Mouse (Mus musculus) ovary, adult 2 months (tissue): Measurements from ENCODE around the gene Zfp866. TPM values are rescaled to one million over a fixed set of nuclear protein-coding genes. Genes with fewer than 3 reads are reported as not detected.

Source experiments
- polyA plus RNA-seq: library from polyadenylated mRNA; depleted of rRNA; stranded (reverse); fragments of >200 nt; gene quantifications from 2 replicates; pipeline ENCODE4 v1.2.3, GENCODE M21; 2012; rRNA removed

Gene Zfp866
- polyA plus RNA-seq: 8.8 and 12.2 TPM in 2 replicates

GRCm38 (mm10) chr8:69790773-69791367 lies at the start of gene Zfp866, which contains the start of gene Atp13a1:
Gene Zfp866 (minus strand): TSS chr8:69791178.
Gene Atp13a1 (plus strand): TSS chr8:69791163.

GRCm38 (mm10) chr8:69832298-69832853 lies 41.4 kb upstream of the Zfp866 start, which contains the start of gene Pbx4:
Gene Pbx4 (plus strand): TSS chr8:69832491.

GRCm38 (mm10) chr8:69822386-69823191 lies 31.6 kb upstream of the Zfp866 start, which contains the start of gene Lpar2:
Gene Lpar2 (plus strand): TSS chr8:69822429.

GRCm38 (mm10) chr8:69808094-69808863 lies 17.3 kb upstream of the Zfp866 start, which contains the start of gene Gmip:
Gene Gmip (plus strand): TSS chr8:69808679.

GRCm38 (mm10) chr8:69774503-69775148 lies 16.4 kb downstream of the Zfp866 start, which contains the start of gene Gm20422:
Gene Gm20422 (minus strand): TSS chr8:69774886.

GRCm38 (mm10) chr8:69749544-69750454 lies 41.2 kb downstream of the Zfp866 start, which contains the start of gene Zfp963:
Gene Zfp963 (minus strand): TSS chr8:69749970.

Other genes with a start within 250 kb of the Zfp866 start
- 4.2 and 5.2 TPM in 2 replicates for gene Zfp868, start 165.6 kb downstream of the Zfp866 start, polyA plus RNA-seq
- gene Zfp964, start 136.7 kb downstream of the Zfp866 start, polyA plus RNA-seq: 1.2 TPM in 2 replicates
- gene Zfp869, start 80.5 kb downstream of the Zfp866 start, polyA plus RNA-seq: 1.3 and 1.6 TPM in 2 replicates
- 2.0 and 2.3 TPM in 2 replicates for gene Zfp963, start 41.2 kb downstream of the Zfp866 start, polyA plus RNA-seq
- 1.3 TPM in 1 of 2 replicates, not detected in the other for gene Gm20422, start 16.3 kb downstream of the Zfp866 start, polyA plus RNA-seq
- 140 and 171 TPM in 2 replicates for gene Atp13a1, start within 50 bp of the Zfp866 start, polyA plus RNA-seq
- 25.7 and 31.8 TPM in 2 replicates for gene Gmip, start 17.5 kb upstream of the Zfp866 start, polyA plus RNA-seq
- gene Lpar2, start 31.3 kb upstream of the Zfp866 start, polyA plus RNA-seq: 7.3 and 7.6 TPM in 2 replicates
- gene Pbx4, start 41.3 kb upstream of the Zfp866 start, polyA plus RNA-seq: 3.2 and 11.6 TPM in 2 replicates
- 0.92 and 1.4 TPM in 2 replicates for gene Cilp2, start 96.5 kb upstream of the Zfp866 start, polyA plus RNA-seq
- 2.1 and 3.1 TPM in 2 replicates for gene Tssk6, start 111.0 kb upstream of the Zfp866 start, polyA plus RNA-seq
- 98.7 and 144 TPM in 2 replicates for gene Ndufa13, start 111.4 kb upstream of the Zfp866 start, polyA plus RNA-seq
- gene Yjefn3, start 111.5 kb upstream of the Zfp866 start, polyA plus RNA-seq: 14.1 and 14.6 TPM in 2 replicates
- gene Gatad2a, start 205.2 kb upstream of the Zfp866 start, polyA plus RNA-seq: 79.6 and 96.8 TPM in 2 replicates